Mouse (Mus musculus): Measurements from ENCODE around the gene Tspan15.
A peak's percentile ranks its signal among the peaks of the same experiment; 100 is the strongest.

DNA sequence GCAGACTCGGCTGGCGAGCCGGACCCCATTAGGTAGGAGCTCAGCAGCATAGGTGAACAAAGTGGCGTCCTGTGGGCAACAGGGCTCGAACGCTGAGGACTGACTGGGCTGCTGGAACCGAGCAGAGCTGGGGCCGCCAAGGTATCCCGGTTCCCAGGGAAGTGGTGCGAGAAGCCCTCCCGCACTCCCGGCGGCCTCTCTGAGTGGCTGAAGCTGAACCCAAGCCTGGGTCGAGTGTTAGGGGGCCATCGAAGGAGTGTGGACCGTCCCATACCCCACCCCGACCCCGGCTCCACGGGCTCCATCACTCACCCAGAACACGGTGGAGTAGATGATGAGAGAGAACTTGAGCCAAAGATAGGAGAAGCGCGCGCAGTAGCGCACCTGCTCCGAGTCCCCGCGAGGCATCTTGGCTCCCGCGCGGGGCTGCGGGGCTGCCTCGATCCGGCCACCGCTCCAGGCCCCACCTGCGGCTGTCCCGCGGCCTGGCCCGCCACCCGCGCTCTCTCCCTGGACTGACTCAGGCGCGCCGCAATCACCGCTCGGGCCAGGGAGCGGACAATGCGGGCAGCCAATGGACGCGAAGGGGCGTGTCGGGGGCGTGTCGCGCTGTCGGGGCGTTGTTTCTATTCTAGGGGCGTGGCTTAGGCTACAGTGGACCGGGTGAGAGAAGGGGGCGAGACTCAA, at the start of gene Tspan15:
- TF ChIP-seq CTCF (IDR thresholded peaks at IDR 0.05; ENCODE audit: borderline replicate concordance, insufficient read depth, low read depth, low read length) = no peak
- TF ChIP-seq POLR2A (IDR thresholded peaks at IDR 0.05; ENCODE audit: borderline replicate concordance, insufficient read depth, low read length) = peak; percentile 77
